Mouse (Mus musculus) naive thymus-derived CD4-positive, alpha-beta T cell, adult 2 months (primary cell): ENCODE measurements around the gene Tbpl1.

Experiments used
- DNase-seq: peaks from one replicate; pipeline ENCODE4 v3.0.0-alpha.2; 2011; ENCODE audit warnings: low read depth

The Tbpl1 gene

GRCm38 (mm10) chr10:22710173-22710777 lies 21.5 kb downstream of the Tbpl1 start:
- no peak for DNase-seq

GRCm38 (mm10) chr10:22708190-22708843 lies 23.4 kb downstream of the Tbpl1 start:
- no peak for DNase-seq

GRCm38 (mm10) chr10:22703844-22704243 lies 27.9 kb downstream of the Tbpl1 start:
- no peak for DNase-seq

- DNase-seq, result no peak
Observed at GRCm38 (mm10) chr10:22701485-22702315, 30.0 kb downstream of the Tbpl1 start.

GRCm38 (mm10) chr10:22700773-22701172 lies 31.0 kb downstream of the Tbpl1 start:
- DNase-seq, result no peak

- no peak for DNase-seq
Observed at GRCm38 (mm10) chr10:22699487-22700335, 32.0 kb downstream of the Tbpl1 start.

GRCm38 (mm10) chr10:22698158-22698953 lies 33.4 kb downstream of the Tbpl1 start:
- DNase-seq, result no peak

- no peak for DNase-seq
Observed at GRCm38 (mm10) chr10:22696864-22697263, 34.9 kb downstream of the Tbpl1 start.

GRCm38 (mm10) chr10:22696236-22696635 lies 35.5 kb downstream of the Tbpl1 start:
- no peak for DNase-seq

- DNase-seq, result no peak
Observed at GRCm38 (mm10) chr10:22675848-22676630, 55.7 kb downstream of the Tbpl1 start.

- DNase-seq, result no peak
Observed at GRCm38 (mm10) chr10:22674176-22674575, 57.6 kb downstream of the Tbpl1 start.

GRCm38 (mm10) chr10:22668509-22668908 lies 63.2 kb downstream of the Tbpl1 start:
- no peak for DNase-seq

- DNase-seq, result no peak
Observed at GRCm38 (mm10) chr10:22660286-22661000, 71.3 kb downstream of the Tbpl1 start.

- DNase-seq, result no peak
Observed at GRCm38 (mm10) chr10:22659386-22659725, 72.4 kb downstream of the Tbpl1 start.

- no peak for DNase-seq
Observed at GRCm38 (mm10) chr10:22658534-22659385, 73.0 kb downstream of the Tbpl1 start.
